Mouse (Mus musculus) layer of hippocampus, adult 2 months (tissue): Measurements from ENCODE around the gene Plxdc1. TPM values are rescaled to one million over a fixed set of nuclear protein-coding genes. Genes with fewer than 3 reads are reported as not detected.

Experiments used
- DNase-seq, 2 experiments: peaks; one replicate each; pipeline ENCODE4 v3.0.0; 2022; ENCODE audit warnings: low spot score in 2 of 2
- H3K27ac ChIP-seq: fragments of 200-600 bp; 2 replicates; pipeline ENCODE4 v1.8.1; 2022
- H3K4me3 ChIP-seq: fragments of 200-600 bp; 2 replicates; pipeline ENCODE4 v1.8.1; 2022; ENCODE audit warnings: mild to moderate bottlenecking
- CTCF ChIP-seq: fragments of 200-600 bp; conservative IDR thresholded peaks from 2 replicates; pipeline ENCODE4 v1.8.1; 2022; ENCODE audit warnings: antibody characterized with exemption, mild to moderate bottlenecking, moderate library complexity
- total RNA-seq, 2 experiments: library from RNA; stranded (reverse); gene quantifications; 2 replicates each; pipeline ENCODE4 v1.2.3; 2021

Plxdc1 gene
- total RNA-seq, 2 experiments from 2014 or later: 9.0 to 10.3 TPM

GRCm38 (mm10) chr11:97937469-97938105, 48.7 kb downstream of the Plxdc1 start:
- TF ChIP-seq CTCF: no peak
- DNase-seq: no peak
- Histone ChIP-seq H3K4me3 (no peak overlapping the region), H3K27ac (no peak overlapping the region)

GRCm38 (mm10) chr11:97936758-97937157, 49.5 kb downstream of the Plxdc1 start:
- peak in 1 of 2 experiments; percentile 25 for DNase-seq
- H3K4me3 ChIP-seq: no peak overlapping the region
- peak; percentile 79 for TF ChIP-seq CTCF
- H3K27ac ChIP-seq: no peak overlapping the region

- no peak overlapping the region for H3K4me3 ChIP-seq
- no peak overlapping the region for H3K27ac ChIP-seq
- DNase-seq: no peak
- TF ChIP-seq CTCF: no peak
Observed at GRCm38 (mm10) chr11:97935913-97936575, 50.2 kb downstream of the Plxdc1 start.

DNA sequence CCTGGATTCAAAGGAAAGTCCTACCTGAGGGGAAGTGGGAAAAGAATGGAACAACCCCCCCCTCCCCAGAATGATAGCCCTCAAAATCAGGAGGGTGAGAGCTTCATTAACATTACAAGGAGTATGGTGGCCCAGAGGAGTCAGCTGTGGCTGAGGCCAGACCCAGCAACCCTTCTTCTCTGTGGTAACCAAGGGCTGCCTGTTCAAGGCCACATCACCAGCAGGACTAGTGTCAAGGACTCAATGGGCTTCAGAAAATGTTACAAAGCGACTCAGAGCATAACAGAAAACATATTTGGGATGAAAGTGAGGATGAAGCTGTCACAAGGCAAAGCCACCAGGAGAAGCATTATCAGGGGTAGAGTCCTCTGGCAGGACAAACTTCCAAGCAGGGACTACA, 52.7 kb downstream of the Plxdc1 start:
- Histone ChIP-seq H3K27ac (no peak overlapping the region), H3K4me3 (no peak overlapping the region)
- TF ChIP-seq CTCF: no peak
- no peak for DNase-seq

GRCm38 (mm10) chr11:97928905-97929304, 57.3 kb downstream of the Plxdc1 start:
- H3K4me3 ChIP-seq: no peak overlapping the region
- no peak overlapping the region for H3K27ac ChIP-seq
- TF ChIP-seq CTCF: no peak
- DNase-seq: no peak

DNA sequence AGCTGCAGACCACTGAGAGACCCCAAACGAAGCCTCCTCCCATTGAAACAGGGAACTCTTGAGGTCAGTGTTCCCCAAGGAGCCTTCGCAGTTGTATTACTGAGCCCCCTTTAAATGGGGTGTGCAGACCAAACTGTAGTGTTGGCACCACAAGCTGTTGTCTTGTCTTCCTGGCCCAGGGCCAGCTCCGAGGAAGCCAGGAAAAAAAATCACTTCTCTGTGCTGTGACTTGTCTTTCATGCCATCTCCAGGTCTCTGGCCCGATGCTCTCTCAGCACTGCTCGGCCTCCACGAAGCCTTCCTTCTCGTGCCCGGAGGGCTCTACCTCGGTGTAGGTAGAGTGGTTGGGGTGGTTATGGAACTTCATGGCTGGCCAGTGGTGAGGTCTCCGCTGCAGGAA, 62.0 kb downstream of the Plxdc1 start:
- H3K27ac ChIP-seq: no peak overlapping the region
- DNase-seq: no peak
- H3K4me3 ChIP-seq: no peak overlapping the region
- TF ChIP-seq CTCF: no peak

DNA sequence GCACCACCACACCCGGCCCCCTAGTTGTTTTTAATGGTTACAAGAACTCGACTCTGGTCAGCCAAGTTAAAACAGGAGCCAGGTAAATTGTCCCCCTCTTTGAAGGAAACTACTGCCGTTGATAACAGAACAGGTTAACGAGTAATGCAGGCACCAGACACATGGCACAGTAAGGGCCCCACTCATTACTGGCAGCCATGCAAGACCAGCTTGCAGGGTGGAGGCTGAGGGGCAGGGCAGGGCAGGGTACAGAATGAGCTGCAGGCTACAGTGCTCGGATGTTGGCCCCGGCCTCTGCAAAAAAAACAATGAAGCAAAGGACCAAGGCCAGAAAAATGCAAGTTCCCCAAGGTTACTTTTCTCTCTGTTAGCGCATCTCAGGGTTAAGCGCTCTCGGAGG, 62.6 kb downstream of the Plxdc1 start:
- no peak overlapping the region for H3K27ac ChIP-seq
- TF ChIP-seq CTCF: no peak
- no peak overlapping the region for H3K4me3 ChIP-seq
- DNase-seq: no peak

GRCm38 (mm10) chr11:97915974-97916503, 70.2 kb downstream of the Plxdc1 start:
- H3K27ac ChIP-seq: no peak overlapping the region
- H3K4me3 ChIP-seq: no peak overlapping the region
- no peak for TF ChIP-seq CTCF
- DNase-seq: no peak

GRCm38 (mm10) chr11:97915471-97915870, 70.8 kb downstream of the Plxdc1 start:
- Histone ChIP-seq H3K27ac (no peak overlapping the region), H3K4me3 (no peak overlapping the region)
- no peak for TF ChIP-seq CTCF
- no peak for DNase-seq

GRCm38 (mm10) chr11:97913111-97913510, 73.1 kb downstream of the Plxdc1 start:
- DNase-seq: no peak
- TF ChIP-seq CTCF: no peak
- Histone ChIP-seq H3K27ac (no peak overlapping the region), H3K4me3 (no peak overlapping the region)

DNA sequence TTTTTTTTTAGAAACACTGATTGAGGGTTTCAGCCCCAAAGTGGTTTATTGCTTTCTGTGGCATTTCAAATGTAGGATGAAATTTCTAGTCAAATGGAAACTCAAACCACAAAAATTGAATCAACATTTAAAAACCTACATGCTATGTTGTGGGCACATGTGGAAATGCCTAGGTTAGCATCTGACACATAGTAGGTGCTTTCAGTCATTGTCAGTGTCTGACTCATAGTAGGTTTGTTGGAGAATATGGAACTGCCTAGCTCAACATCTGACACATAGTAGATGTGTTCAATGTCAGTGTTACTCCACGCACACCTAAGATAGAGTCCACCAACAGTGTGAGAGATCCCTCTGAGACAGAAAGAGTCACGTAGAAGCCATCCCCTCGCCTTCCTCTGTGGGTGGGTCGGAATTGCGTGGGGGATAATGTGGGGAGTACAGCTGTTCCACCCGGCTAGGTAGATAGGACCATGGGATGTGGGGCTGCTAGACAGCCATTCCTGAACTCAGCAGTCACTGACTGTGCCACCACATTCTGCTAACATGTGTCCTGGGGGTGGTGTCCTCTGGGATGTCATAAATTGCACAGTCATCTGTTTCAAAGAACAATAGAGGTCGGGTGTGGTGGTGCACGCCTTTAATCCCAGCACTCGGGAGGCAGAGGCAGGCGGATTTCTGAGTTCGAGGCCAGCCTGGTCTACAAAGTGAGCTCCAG, 77.5 kb downstream of the Plxdc1 start:
- no peak overlapping the region for H3K4me3 ChIP-seq
- no peak overlapping the region for H3K27ac ChIP-seq
- TF ChIP-seq CTCF: no peak
- no peak for DNase-seq

- DNase-seq: no peak
- Histone ChIP-seq H3K4me3 (no peak overlapping the region), H3K27ac (no peak overlapping the region)
- no peak for TF ChIP-seq CTCF
Observed at GRCm38 (mm10) chr11:97907935-97908334, 78.3 kb downstream of the Plxdc1 start.

GRCm38 (mm10) chr11:97906905-97907304, 79.3 kb downstream of the Plxdc1 start:
- Histone ChIP-seq H3K27ac (no peak overlapping the region), H3K4me3 (no peak overlapping the region)
- DNase-seq: no peak
- no peak for TF ChIP-seq CTCF
